In the genomic region with DNA sequence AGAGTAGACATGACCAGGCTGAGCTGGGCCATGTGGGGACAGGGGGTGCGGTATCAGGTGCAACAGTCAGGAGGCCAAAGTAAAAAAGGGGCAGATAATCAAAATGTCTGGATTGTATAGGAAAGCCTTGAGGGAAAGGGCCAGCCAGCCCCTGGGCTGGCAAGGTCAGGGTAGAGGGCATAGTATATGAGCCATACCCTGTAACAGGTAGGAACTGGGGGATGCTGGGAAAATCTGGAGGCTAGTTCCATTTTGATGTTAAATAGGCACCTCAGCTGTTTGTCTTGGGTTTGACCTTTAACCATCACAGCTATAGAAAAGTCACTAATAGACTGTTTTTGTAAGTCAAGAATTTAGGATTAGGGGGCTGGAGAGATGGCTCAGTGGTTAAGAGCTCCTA, we compare ENCODE assay signal across 24 mouse cellular contexts.
"Had no signal": no experiment of that assay in that cellular context is flagged by ENCODE, and none has a peak within 500 bp of the region (broad histone marks: within the 10 kb centered on the region; RNA-seq: fewer than 3 reads in every experiment).

No protein-coding gene starts in this region.

- H3K9me3 ChIP-seq: heart, embryonic 10.5 days; heart, embryonic 13.5 days; heart, embryonic 15.5 days; hindbrain, embryonic 13.5 days; hindbrain, embryonic 15.5 days; limb, embryonic 10.5 days; limb, embryonic 12.5 days; liver, embryonic 13.5 days; liver, embryonic 15.5 days had no signal

- H3K4me3 ChIP-seq: heart, embryonic 10.5 days; heart, embryonic 13.5 days; heart, embryonic 15.5 days; hindbrain, embryonic 13.5 days; hindbrain, embryonic 15.5 days; layer of hippocampus, adult 2 months; left cerebral cortex, adult 2 months; limb, embryonic 10.5 days; limb, embryonic 12.5 days; liver, embryonic 13.5 days; liver, embryonic 15.5 days had no signal

- H3K9ac ChIP-seq: heart, embryonic 13.5 days; heart, embryonic 15.5 days; hindbrain, embryonic 13.5 days; hindbrain, embryonic 15.5 days; limb, embryonic 12.5 days; liver, embryonic 13.5 days; liver, embryonic 15.5 days had no signal

- DNase-seq: gastrocnemius, postnatal 14 days; gastrocnemius, postnatal 36 days; heart, adult 18-20 months; heart, postnatal 14 days; heart, postnatal 36 days; kidney, adult 11 months; kidney, adult 8-10 months; kidney, postnatal 10 days; kidney, postnatal 25 days; kidney, postnatal 4 days; liver; liver, embryonic 13.5 days had no signal

- ATAC-seq: hindbrain, postnatal 0 days; intestine, embryonic 16.5 days had no signal

- H3K27ac ChIP-seq: heart, embryonic 10.5 days; heart, embryonic 13.5 days; heart, embryonic 15.5 days; hindbrain, embryonic 13.5 days; hindbrain, embryonic 15.5 days; hindbrain, postnatal 0 days; layer of hippocampus, adult 2 months; left cerebral cortex, adult 2 months; limb, embryonic 10.5 days; limb, embryonic 12.5 days; liver, embryonic 13.5 days; liver, embryonic 15.5 days had no signal

- H3K4me1 ChIP-seq: heart, embryonic 10.5 days; heart, embryonic 13.5 days; heart, embryonic 15.5 days; hindbrain, embryonic 13.5 days; hindbrain, embryonic 15.5 days; limb, embryonic 10.5 days; limb, embryonic 12.5 days; liver, embryonic 13.5 days; liver, embryonic 15.5 days had no signal

- H3K27me3 ChIP-seq: heart, embryonic 13.5 days; heart, embryonic 15.5 days; hindbrain, embryonic 13.5 days; hindbrain, embryonic 15.5 days; limb, embryonic 12.5 days; liver, embryonic 13.5 days; liver, embryonic 15.5 days had no signal

- H3K36me3 ChIP-seq: heart, embryonic 10.5 days; heart, embryonic 13.5 days; heart, embryonic 15.5 days; hindbrain, embryonic 13.5 days; hindbrain, embryonic 15.5 days; limb, embryonic 10.5 days; limb, embryonic 12.5 days; liver, embryonic 13.5 days; liver, embryonic 15.5 days had no signal
